Mouse (Mus musculus) hindbrain, embryonic 13.5 days (tissue): ENCODE data around the gene Kctd11. TPM values are rescaled to one million over a fixed set of nuclear protein-coding genes. Genes with fewer than 3 reads are reported as not detected.
"Not testable (repeated sequence)": the region's sequence is repeated elsewhere in the genome, so short reads cannot be mapped to it uniquely, and the experiment has no call there.

Source experiments
- ATAC-seq: fragments of 200-750 bp; cut with Nextera tagmentation; 2 replicates; pipeline ENCODE4 v1.8.0; 2017; ENCODE audit warnings: moderate TSS enrichment; ENCODE audit not compliant: low FRiP score
- H3K27ac ChIP-seq: fragments of 300-500 bp; sonication (generic); 2 replicates; pipeline ENCODE4 v1.5.1; 2015; ENCODE audit warnings: inconsistent platforms, mild to moderate bottlenecking, moderate library complexity
- H3K27me3 ChIP-seq: fragments of 300-500 bp; sonication (generic); 2 replicates; pipeline ENCODE4 v1.6.1; 2015; ENCODE audit warnings: mild to moderate bottlenecking, inconsistent platforms
- H3K36me3 ChIP-seq: fragments of 300-500 bp; sonication (generic); 2 replicates; pipeline ENCODE4 v1.6.1; 2015; ENCODE audit warnings: mild to moderate bottlenecking, inconsistent platforms
- H3K4me1 ChIP-seq: fragments of 300-500 bp; sonication (generic); replicated peaks from 2 replicates; pipeline ENCODE4 v1.6.1; 2015; ENCODE audit warnings: inconsistent platforms
- H3K4me2 ChIP-seq: fragments of 300-500 bp; sonication (generic); 2 replicates; pipeline ENCODE4 v1.6.1; 2015; ENCODE audit warnings: inconsistent platforms, mild to moderate bottlenecking, moderate library complexity
- H3K4me3 ChIP-seq: fragments of 300-500 bp; sonication (generic); 2 replicates; pipeline ENCODE4 v1.5.1; 2015; ENCODE audit warnings: mild to moderate bottlenecking, inconsistent platforms
- H3K9ac ChIP-seq: fragments of 300-500 bp; sonication (generic); 2 replicates; pipeline ENCODE4 v1.6.1; 2015; ENCODE audit warnings: mild to moderate bottlenecking, inconsistent platforms
- H3K9me3 ChIP-seq: fragments of 300-500 bp; sonication (generic); 2 replicates; pipeline ENCODE4 v1.6.1; 2016; ENCODE audit warnings: inconsistent platforms
- WGBS: fragments of 180-500 bp; shearing (Covaris S2); methylation state at CpG from one replicate; pipeline ENCODE4 v1.1.7; 2015; 5-methylcytosine and 5-hydroxymethylcytosine counted together
- polyA plus RNA-seq: library from polyadenylated mRNA; unstranded; fragments of >200 nt; fragmentation: Nextera tagmentation; extraction: Ambion mirVana; gene quantifications from 2 replicates; pipeline ENCODE4 v1.2.1, GENCODE M21; 2015

The Kctd11 gene
- polyA plus RNA-seq, 1 experiment from 2014 or later: 2.5 TPM

DNA sequence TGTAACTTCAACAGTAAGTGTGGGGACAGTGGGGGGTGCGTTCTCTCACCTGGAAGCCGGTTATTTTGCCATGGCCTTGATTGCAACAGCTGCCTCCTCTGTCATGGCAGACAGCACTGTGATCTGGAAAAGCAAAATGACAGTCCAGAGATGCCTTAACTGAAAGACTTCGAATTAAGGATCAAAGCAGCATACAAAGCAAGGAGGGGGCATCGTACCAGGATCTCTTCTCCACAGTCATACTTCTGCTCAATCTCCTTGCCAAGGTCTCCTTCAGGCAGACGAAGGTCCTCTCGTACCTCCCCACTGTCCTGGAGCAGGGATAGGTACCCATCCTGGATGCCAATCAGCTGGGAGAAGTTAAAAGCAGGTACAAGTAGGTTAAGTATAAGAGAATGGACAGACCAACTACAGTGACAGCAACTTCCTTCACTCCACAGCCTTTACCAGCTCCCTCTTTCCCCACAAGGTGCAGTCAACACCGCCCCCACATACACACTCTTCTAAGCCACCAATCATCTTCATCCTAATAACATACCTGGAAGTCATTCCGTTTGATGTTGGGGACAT lies 36.3 kb upstream of the Kctd11 start:
- peaks cover 53% of the 10 kb centered on the region for H3K36me3 ChIP-seq
- H3K27me3 ChIP-seq: no peaks in the 10 kb centered on the region
- H3K4me2 ChIP-seq: no peak overlapping the region
- 88% methylated on average over 8 of the region's 8 CpGs for WGBS
- ATAC-seq: no peak
- H3K4me1 ChIP-seq: peaks cover 56% of the 10 kb centered on the region
- no peak overlapping the region for H3K27ac ChIP-seq
- H3K9ac ChIP-seq: no peak overlapping the region; the same call in 1 of the 2 replicates
- no peak overlapping the region for H3K4me3 ChIP-seq
- no peaks in the 10 kb centered on the region for H3K9me3 ChIP-seq

DNA sequence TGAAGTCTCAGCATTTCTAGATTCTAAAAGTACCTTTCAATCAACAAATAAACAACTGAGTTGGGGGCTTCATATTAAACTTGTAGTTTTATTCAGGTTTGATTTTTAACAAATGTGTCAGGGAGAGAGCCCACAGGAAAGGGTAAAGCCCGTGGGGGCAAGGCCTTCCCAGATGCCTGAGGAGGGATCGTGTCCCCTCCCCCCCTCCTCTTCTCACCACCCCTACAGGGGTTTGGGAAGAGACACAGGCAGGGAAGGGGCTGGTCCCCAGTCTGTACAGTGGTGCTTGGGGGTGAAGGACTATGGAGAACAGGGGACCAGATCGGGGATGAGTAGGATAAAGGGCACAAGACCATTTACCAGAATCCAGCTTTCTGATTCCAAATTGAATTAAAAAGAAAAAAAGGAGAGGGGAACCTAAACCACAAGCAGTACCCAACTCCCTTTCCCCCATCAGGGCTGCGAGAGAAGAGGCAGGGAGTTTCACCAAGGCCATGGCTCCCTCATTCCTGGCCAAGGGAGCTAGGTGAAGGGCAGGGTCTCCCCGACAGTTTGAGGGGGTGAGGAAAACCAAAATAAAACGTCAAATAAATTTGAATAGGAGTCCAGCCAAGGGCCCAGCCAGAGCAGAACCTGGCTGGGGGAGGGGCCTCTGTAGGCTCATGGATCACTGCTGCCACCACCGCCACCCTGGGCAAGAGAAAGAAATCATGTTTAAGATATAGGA lies 35.6 kb upstream of the Kctd11 start:
- H3K9ac ChIP-seq, H3K4me2 ChIP-seq, H3K9me3 ChIP-seq, H3K4me3 ChIP-seq, H3K27ac ChIP-seq, H3K27me3 ChIP-seq, ATAC-seq: not testable (repeated sequence)
- 64% methylated on average over 7 of the region's 7 CpGs for WGBS
- H3K4me1 ChIP-seq: peaks cover 51% of the 10 kb centered on the region
- H3K36me3 ChIP-seq: peaks cover 60% of the 10 kb centered on the region

DNA sequence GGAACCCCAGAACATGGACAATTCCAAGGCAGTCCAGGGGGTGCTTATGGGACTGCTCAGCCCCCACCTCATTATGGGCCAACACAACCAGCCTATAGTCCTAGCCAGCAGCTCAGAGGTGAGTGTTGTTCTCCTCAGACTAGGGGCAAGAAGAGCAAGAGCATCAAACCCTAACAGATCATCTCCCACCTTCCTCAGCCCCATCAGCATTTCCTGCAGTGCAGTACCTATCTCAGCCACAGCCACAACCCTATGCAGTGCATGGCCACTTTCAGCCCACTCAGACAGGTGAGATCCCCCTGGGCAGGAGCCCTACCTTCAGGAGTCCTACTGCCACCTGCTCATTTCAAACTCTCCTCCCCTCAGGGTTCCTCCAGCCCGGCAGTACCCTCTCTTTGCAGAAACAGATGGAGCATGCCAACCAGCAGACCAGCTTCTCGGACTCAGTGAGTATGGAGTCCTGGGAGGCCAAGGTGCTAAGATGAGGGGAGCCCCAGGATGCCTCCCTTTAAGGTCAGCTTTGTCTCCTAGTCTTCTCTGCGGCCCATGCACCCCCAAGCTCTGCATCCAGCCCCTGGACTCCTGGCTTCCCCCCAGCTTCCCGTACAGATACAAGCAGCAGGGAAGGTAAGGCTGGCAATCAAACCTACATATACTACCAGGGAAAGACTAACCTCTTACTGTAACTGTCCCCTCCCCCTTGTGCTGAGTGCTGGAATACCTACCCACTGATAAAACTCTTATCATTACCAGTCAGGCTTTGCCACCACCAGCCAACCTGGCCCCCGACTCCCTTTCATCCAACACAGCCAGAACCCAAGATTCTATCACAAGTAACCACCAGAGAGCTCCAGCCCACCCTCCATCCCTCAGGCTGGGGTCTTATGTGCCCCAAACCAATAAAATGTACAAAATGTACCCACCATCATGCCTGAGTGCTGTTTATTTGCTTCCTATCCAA lies 34.7 kb upstream of the Kctd11 start:
- peaks cover 68% of the 10 kb centered on the region for H3K36me3 ChIP-seq
- H3K27me3 ChIP-seq: no peaks in the 10 kb centered on the region
- no peak for ATAC-seq
- H3K9me3 ChIP-seq: no peaks in the 10 kb centered on the region
- no peak overlapping the region for H3K27ac ChIP-seq
- WGBS: 67% methylated on average over 5 of the region's 5 CpGs
- no peak overlapping the region for H3K4me2 ChIP-seq
- peaks cover 51% of the 10 kb centered on the region for H3K4me1 ChIP-seq
- peak overlapping the region; percentile 4; the same call in 1 of the 2 replicates for H3K4me3 ChIP-seq
- H3K9ac ChIP-seq: peak overlapping the region; percentile 35; the same call in 1 of the 2 replicates

DNA sequence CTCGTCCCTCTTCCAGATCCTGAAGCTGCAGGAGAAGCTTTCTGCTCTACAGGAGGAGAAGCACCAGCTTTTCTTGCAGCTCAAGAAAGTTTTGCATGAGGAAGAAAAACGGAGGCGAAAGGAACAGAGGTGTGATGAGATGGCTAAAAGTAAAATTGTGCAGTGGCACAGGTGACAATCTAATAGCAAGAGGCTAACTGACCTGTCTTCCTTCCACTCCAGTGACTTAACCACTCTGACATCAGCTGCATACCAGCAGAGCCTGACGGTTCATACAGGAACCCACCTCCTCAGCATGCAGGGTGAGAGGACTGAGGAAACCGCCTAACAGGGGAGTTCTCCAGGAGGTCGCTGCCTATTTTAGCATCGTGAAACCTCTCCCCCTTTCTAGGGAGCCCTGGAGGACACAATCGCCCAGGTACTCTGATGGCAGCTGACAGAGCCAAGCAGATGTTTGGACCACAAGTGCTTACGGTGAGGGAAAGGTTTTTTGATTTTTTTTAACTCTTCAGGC lies 33.8 kb upstream of the Kctd11 start:
- Histone ChIP-seq H3K27me3 (no peaks in the 10 kb centered on the region), H3K4me2 (peak overlapping the region; percentile 100), H3K9me3 (no peaks in the 10 kb centered on the region), H3K27ac (no peak overlapping the region), H3K4me3 (peak overlapping the region; percentile 91), H3K9ac (peak overlapping the region; percentile 91), H3K4me1 (peaks cover 47% of the 10 kb centered on the region), H3K36me3 (peaks cover 78% of the 10 kb centered on the region)
- no peak for ATAC-seq
- 38% methylated on average over 9 of the region's 9 CpGs for WGBS

DNA sequence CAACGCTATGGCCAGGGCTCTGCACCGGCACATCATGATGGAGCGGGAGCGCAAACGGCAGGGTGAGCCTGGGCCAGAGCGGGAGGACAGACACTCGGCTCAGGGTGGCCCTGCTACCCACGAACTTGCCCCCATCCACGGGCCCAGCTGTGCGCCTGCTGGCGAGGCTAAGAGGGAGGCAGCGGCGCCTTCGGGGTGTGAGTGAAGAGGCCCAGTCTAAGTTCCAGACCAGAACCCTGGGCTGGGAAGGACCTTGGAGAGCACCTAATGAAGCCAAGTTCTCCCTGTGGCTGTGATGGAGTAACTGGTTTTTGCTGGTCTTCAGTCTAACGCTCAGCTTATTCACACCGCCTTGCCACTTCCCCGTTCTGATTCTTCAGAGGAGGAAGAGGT lies 33.2 kb upstream of the Kctd11 start:
- H3K27ac ChIP-seq: peak overlapping the region; percentile 91
- WGBS: 3% methylated on average over 17 of the region's 17 CpGs
- no peaks in the 10 kb centered on the region for H3K9me3 ChIP-seq
- peaks cover 84% of the 10 kb centered on the region for H3K36me3 ChIP-seq
- peak overlapping the region; percentile 91 for H3K4me3 ChIP-seq
- no peak for ATAC-seq
- H3K4me2 ChIP-seq: peak overlapping the region; percentile 100
- H3K9ac ChIP-seq: peak overlapping the region; percentile 91
- H3K4me1 ChIP-seq: peaks cover 41% of the 10 kb centered on the region
- no peaks in the 10 kb centered on the region for H3K27me3 ChIP-seq

DNA sequence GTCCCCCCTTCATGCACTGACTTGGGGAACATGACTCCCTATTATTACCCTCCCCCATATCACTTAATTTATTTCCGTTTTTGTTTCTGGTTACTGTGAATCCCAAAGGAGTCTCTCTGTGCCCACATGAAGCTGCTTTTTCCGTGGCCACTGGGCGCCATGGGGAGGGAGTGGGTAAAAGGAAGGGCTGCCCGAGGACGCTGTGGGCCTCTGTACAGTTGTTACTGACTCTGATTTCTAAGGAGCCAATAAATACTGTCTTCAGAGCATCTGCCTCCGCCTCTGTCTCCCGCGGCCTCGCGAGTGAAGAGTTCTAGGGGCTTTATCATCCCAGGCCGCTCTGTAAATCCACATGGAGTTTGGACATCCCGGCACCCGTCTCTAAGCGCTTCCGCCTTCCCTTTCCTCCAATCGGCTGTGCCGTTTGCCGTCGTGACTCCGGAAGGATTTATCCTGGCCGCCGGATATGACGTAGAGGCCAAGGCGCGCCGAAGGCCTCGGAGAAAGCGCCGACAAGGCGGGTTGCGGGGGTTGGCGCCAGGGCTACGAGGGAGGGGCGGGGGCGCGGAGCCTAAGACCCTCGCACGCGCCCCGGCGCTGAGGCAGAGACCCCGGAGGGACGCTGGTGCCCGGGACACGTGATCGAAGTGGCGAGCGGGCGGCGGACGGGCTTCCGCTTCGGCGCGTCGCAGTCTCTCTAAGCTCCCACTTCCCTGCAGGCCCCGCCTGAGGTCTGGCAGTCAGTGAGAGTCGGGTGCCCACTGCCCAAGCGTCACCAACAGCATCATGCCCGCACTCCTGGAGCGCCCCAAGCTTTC lies 32.6 kb upstream of the Kctd11 start, which contains the start of gene Gps2:
TSS of gene Gps2 (plus strand) at position 335 of the 818 bp plus-strand sequence.
- no peaks in the 10 kb centered on the region for H3K9me3 ChIP-seq
- peak within 1 kb of the TSS; percentile 91 for H3K9ac ChIP-seq
- H3K4me3 ChIP-seq: peak within 1 kb of the TSS; percentile 91
- peak; percentile 89 for ATAC-seq
- peak within 1 kb of the TSS; percentile 100 for H3K4me2 ChIP-seq
- peaks cover 35% of the 10 kb centered on the region for H3K4me1 ChIP-seq
- no peaks in the 10 kb centered on the region for H3K27me3 ChIP-seq
- WGBS: 2% methylated on average over 61 of the region's 61 CpGs
- peaks cover 87% of the 10 kb centered on the region for H3K36me3 ChIP-seq
- peak within 1 kb of the TSS; percentile 91 for H3K27ac ChIP-seq

DNA sequence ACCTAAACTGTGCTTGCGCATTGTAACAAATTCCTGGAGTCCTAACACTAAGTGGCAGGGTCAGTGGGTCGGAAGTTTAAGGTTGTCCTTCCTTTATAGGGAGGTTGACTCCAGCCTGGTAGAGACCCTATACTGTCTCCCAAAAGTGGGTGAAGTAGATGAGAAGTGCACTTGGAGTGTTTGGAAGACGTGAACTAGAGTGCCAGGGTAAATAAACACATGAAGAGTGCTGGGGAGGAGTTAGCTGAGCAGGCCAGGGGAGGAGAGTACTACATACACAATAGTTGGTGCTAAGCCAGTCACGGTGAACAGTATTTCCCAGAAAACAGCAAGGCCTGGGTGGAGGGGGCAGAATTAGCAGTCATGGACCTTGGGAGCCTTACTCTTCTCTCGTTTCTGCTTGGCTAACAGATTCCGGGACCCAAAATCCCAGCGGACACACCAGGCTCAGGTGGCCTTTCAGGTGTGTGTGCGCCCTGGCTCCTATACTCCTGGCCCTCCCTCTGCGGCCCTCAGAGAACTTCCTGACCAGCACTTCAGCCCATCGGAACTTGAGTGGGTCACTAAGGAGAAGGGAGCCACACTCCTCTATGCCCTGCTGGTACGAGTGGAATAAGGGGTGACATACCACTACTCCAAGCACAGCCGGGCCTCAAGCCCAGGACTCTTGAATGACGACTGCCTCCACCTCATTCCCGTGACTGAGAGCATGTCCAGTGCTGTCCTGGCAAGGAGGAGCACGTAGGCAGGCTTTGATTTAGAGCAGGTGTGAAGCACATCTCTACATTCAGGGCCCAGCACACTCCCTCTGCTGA lies 31.7 kb upstream of the Kctd11 start:
- peak; percentile 29 for ATAC-seq
- Histone ChIP-seq H3K9ac (peak overlapping the region; percentile 91), H3K9me3 (no peaks in the 10 kb centered on the region), H3K36me3 (peaks cover 88% of the 10 kb centered on the region), H3K27ac (peak overlapping the region; percentile 91), H3K4me3 (peak overlapping the region; percentile 91), H3K4me1 (peaks cover 31% of the 10 kb centered on the region), H3K4me2 (peak overlapping the region; percentile 100), H3K27me3 (no peaks in the 10 kb centered on the region)
- 79% methylated on average over 15 of the region's 15 CpGs for WGBS

DNA sequence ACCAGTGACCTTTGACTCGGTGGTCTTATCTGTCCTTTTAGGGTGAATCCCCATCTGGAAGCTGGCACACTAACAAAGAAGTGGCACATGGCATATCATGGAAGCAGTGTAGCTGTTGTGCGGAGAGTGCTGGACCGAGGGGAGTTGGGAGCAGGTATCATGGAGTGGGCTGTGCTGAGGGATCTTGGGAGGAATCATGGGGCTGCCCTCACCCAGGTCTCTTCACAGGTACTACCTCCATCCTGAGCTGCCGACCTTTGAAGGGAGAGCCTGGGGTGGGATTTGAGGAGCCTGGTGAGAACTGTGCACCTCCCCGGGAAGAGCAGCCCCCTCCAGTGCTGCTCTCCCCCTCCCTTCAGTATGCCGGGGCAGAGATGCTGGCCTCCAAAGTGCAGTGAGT lies 30.5 kb upstream of the Kctd11 start:
- H3K9me3 ChIP-seq: no peaks in the 10 kb centered on the region
- H3K36me3 ChIP-seq: peaks cover 88% of the 10 kb centered on the region
- H3K27ac ChIP-seq: no peak overlapping the region
- ATAC-seq: no peak
- no peaks in the 10 kb centered on the region for H3K27me3 ChIP-seq
- WGBS: 91% methylated on average over 6 of the region's 6 CpGs
- H3K4me3 ChIP-seq: no peak overlapping the region
- no peak overlapping the region for H3K9ac ChIP-seq
- no peak overlapping the region for H3K4me2 ChIP-seq
- H3K4me1 ChIP-seq: peaks cover 31% of the 10 kb centered on the region

DNA sequence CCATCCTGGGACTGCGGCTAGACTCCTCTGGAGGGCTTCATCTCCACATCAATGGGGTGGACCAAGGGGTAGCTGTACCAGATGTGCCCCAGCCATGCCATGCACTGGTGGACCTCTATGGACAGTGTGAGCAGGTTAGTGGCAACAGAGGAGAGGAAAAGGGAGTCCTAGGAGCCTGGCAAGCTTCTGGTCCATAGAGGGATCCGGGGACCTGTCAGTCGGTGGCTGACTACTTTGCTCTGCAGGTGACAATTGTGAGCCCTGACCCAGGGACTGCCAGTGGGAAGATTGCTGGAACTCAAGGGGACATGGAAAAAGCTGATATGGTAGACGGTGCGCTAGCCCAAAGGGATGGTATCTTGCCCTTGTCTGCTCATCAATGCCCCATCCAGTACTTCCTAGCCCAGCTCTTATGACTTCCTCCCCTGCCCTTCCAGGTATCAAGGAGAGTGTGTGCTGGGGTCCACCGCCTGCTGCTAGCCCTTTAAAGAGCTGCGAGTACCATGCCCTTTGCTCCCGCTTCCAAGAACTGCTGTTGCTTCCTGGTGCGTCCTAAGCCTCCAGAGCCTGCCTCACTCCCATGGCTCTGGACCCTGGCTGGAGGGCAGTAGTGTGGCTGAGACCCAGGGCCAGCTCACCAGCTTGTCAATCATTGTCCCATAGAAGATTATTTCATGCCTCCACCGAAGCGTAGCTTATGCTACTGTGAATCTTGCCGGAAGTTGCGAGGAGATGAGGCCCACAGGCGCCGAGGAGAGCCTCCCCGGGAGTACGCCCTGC lies 29.8 kb upstream of the Kctd11 start:
- no peaks in the 10 kb centered on the region for H3K27me3 ChIP-seq
- 0 out of 2 replicates have a peak overlapping the region, but pooled peaks have one; percentile 8 for H3K9ac ChIP-seq
- H3K9me3 ChIP-seq: no peaks in the 10 kb centered on the region
- H3K4me2 ChIP-seq: no peak overlapping the region
- no peak overlapping the region for H3K27ac ChIP-seq
- ATAC-seq: no peak
- H3K4me1 ChIP-seq: peaks cover 28% of the 10 kb centered on the region
- peaks cover 88% of the 10 kb centered on the region for H3K36me3 ChIP-seq
- H3K4me3 ChIP-seq: no peak overlapping the region
- WGBS: 96% methylated on average over 17 of the region's 17 CpGs

DNA sequence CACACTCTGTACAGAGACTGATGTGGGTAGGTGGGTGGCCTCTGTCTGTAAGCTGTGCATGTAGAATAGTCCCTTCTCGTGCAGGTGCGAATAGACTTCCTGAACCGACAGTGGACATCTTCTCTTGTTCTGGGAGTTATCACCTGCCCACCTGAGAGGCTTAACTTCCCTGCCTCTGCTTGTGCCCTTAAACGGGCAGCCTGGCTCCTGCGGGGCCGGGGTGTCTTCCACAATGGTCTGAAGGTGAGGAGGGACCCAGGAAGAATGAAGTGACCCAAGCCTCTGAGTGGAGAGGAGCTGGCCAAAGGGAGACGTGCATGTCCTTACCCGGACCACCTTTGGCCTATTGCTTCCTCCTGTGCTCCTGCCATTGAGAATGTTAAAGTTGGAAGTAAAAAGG lies 29.0 kb upstream of the Kctd11 start:
- no peak overlapping the region for H3K4me2 ChIP-seq
- H3K27ac ChIP-seq: no peak overlapping the region
- H3K9ac ChIP-seq: 0 out of 2 replicates have a peak overlapping the region, but pooled peaks have one; percentile 8
- peaks cover 20% of the 10 kb centered on the region for H3K4me1 ChIP-seq
- H3K36me3 ChIP-seq: peaks cover 88% of the 10 kb centered on the region
- no peak overlapping the region for H3K4me3 ChIP-seq
- no peak for ATAC-seq
- H3K27me3 ChIP-seq: no peaks in the 10 kb centered on the region
- H3K9me3 ChIP-seq: no peaks in the 10 kb centered on the region
- WGBS: 96% methylated on average over 8 of the region's 8 CpGs
